Mouse (Mus musculus) yolk sac, embryonic 10.5 days (tissue): Measurements from ENCODE around the gene Ddx3x.
"Not testable (repeated sequence)": the region's sequence is repeated elsewhere in the genome, so short reads cannot be mapped to it uniquely, and the experiment has no call there.

ENCODE experiments used
- DNase-seq: peaks from one replicate; pipeline ENCODE4 v3.0.0-alpha.2; 2017; ENCODE audit warnings: low spot score

Gene Ddx3x

DNA sequence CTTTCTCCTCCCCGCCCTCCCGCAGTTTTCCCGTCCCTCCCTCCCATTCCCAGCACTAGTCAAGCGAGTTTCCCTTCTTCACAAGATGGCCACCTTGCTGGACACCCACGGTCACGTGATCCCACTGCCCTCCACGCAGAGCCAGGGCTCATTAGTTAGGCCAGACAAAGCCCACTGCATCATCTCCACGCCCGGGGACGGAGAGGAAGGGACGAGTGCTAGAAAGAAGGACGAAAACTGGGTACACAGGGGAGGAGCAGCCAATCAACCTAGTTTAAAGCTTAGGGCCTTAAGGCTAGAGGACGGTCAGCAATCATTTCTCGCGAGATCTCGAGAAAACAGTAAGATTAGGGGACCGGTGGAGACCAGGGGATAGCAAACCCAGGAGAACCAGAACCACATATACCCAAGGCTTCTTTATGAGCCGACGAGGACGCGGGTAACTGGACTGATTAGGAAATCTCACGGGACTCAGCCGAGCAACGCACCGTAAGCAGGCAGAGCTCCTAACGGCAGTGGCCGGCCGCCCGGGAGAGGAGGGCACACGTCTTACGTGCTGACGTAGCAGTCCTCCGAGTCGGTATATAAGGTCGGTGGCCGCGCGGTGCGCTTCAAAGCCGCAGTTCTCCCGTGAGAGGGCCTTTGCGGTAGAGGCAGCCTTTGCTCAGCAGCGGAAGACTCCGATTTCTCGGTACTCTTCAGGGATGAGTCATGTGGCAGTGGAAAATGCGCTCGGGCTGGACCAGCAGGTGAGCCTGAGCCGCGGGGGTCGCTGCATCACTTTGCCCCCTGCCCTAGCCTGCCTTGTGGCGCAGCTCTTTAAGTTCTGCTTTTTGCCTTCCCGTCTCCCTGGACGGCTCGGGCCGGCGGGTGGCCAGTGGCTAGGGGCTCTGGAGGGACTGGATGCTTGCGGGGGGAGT is at the start of gene Ddx3x:
Ddx3x (plus strand) TSS at position 562 of the 920 bp plus-strand sequence.
- DNase-seq: peak; percentile 92

DNA sequence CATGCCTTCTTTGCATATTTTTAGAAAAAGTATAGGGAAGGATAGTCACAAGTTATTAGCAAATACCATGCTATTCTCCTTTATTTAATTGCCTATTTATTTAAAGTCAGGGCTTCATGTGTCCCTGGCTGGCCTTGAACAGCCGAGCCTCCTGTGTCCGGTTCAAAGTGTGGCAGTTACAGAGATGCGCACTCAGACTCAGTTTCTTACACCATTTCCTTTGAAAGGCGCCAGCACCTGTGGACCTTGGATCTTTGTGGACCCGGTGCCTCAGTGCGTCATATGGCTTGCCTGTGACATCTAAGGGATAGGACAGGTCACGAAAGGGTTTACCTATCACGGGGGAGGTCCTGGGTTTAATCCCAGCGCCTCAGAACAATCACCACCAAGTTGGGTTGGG is 49.5 kb upstream of the Ddx3x start:
- DNase-seq: peak; percentile 43

DNA sequence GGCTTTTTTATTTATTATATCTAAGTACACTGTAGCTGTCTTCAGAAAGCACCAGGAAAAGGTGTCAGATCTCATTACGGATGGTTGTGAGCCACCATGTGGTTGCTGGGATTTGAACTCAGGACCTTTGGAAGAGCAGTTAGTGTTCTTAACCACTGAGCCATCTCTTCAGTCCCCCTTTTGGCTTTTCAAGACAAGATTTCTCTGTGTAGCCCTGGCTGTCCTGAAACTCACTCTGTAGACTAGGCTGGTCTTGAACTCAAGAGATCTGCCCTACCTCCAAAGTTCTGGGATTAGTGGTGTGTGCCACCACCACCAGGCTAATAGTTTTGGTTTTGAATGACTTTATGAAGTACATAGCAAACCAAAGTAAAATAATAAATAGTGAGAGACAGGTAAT is 47.9 kb upstream of the Ddx3x start:
- not testable (repeated sequence) for DNase-seq

DNA sequence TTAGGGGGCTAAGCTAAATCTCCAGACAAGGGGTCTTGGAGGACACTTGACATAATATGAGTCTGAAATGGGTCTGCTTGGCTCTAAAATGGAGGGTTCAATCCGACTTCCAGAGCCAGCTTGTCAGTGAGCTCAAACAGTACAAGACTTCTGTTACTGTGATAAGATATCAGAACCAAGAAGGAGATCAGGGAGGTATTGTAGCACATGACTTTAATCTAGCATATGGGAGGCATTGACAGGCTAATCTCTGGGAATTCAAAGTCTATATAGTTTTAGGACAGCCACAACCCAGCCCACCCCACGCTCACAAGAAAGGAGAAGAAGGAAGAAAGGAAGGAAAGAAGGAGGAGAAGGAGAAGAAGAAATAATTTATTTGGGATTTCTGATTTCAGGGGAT is 47.1 kb upstream of the Ddx3x start:
- DNase-seq: no peak

DNA sequence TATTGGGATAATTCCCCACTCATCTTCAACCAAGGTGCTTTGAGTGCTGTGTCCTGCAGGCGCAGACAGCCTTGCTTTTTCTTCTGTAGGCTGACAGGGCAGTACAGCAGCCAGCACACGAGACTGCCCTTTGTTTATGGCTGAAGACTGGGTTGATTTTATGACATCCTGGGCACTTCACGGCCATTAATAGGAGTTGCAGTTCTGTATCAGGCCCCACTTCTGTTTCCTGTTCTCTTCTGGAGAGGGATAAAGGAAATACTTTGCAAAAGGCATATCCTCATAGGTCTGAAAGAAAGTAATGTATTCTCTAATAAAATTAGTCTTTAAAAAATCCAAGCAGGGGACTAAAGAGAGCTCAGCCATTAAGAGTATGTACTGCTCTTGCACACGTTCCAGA is 46.1 kb upstream of the Ddx3x start:
- no peak for DNase-seq

DNA sequence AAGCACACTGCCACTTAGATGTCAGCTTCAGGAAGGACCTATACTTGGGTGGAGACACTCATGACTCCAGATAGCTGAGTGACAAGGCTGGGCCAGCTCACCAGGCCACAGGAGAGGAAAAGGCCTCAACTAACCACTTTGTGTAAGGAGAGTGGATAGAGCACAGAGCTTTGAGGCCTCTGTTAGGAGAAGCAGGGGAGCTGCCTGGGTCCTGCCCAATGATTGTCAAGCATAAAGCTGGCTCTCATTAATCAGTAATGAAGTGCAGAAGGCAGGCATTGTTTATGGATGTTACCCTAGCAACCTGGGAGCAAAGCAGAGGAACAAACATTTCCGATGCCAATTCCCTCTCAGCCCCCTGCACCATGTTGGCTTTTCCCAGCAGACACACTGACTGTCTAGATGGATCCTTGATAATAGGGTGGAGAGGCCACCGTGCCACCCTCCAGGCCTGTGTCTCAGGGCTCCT is 44.6 kb upstream of the Ddx3x start:
- DNase-seq: peak; percentile 19

DNA sequence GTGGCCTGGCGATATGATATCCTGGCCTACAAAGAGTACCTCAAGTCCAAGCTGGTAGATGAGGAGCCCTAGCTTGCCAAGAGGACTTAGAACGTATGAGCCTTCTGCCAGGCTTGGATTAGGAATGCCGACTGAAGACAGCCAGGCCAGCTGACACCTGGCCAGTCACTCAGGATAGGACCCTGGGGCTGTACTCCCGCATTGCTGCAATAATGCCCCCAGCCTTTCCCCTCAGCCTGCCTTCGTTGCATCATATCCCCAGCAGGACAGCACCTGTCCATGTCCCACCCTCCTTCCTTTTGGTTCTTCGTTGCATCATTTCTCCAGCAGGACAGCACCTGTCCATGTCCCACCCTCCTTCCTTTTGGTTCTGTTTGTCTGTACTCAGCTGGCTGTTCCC is 41.3 kb upstream of the Ddx3x start:
- no peak for DNase-seq

DNA sequence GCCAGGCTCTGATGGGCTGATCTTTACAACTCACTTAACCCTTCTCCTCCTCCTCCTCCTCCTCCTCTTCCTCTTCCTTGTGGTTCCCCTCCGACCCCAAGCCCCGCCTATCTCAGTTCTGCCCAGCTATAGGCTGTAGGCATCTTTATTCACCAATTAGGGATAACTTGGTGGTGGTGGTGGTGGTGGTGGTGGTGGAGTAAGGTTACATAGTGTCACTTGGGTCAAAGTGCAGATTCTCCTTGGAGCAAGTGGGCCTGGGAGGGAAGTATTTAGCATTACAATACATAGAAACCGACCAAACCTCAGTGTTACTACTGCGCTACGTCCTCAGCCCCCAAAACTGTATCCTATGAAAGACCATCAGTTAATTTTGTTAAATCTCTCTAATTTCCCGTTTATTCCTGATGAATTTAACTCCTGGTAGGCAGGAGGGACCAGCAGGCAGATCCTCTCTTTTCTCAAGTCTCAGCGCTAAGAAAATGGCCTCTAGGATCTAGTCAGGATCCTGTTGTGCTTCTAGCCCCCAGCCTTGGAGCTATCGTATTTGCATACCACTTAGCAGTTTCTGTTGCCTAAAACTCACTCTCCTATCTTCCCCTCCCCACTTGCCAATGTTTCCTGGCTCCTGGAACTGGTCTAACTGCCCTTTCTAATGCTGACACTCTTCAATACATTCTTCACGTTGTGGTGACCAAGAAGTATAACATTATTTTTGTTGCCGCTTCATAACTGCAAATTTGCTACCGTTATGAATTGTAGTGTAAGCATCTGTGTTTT is 39.9 kb upstream of the Ddx3x start:
- peak; percentile 27 for DNase-seq

DNA sequence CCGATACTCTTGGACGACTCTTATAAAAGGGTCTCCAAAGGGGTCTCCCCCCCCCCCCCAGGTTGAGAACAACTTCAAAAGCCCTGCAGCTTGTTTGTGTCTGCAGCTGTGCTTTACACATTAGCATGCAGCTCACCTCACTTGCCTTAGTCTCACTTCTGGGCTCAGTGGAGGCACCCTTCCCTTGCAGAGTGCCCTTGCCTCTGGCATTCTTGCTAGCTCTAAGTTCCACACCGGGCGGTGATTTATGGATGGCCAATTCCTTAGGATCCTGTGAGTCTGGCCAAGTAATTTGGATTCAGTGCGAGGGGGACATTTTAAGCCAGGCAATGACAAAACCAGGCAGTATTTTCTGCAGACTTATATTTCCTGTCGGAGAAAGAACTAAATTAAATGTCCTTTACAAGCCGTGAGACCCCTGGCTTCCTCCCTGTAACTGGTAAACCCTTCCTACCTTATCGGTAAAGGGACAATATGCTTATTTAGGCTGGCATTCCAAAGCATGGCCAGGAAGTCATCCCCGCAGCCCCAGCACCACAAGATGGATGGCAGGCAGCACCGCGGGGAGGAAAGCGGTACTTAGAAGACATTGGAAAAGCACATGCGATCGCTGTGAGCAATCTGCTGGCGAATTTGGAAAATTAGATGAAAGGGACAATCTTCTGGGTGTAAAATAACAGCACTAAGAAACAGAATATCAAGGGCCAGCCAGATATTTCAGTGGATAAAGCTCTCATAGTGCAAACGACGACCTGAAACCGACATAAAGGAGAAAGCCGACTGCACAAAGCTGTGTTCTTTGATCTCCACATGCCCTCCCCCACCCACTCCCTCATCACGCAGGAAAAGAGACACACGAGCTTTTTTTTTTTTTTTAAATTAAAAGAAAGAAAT is 39.1 kb upstream of the Ddx3x start:
- peak; percentile 14 for DNase-seq

DNA sequence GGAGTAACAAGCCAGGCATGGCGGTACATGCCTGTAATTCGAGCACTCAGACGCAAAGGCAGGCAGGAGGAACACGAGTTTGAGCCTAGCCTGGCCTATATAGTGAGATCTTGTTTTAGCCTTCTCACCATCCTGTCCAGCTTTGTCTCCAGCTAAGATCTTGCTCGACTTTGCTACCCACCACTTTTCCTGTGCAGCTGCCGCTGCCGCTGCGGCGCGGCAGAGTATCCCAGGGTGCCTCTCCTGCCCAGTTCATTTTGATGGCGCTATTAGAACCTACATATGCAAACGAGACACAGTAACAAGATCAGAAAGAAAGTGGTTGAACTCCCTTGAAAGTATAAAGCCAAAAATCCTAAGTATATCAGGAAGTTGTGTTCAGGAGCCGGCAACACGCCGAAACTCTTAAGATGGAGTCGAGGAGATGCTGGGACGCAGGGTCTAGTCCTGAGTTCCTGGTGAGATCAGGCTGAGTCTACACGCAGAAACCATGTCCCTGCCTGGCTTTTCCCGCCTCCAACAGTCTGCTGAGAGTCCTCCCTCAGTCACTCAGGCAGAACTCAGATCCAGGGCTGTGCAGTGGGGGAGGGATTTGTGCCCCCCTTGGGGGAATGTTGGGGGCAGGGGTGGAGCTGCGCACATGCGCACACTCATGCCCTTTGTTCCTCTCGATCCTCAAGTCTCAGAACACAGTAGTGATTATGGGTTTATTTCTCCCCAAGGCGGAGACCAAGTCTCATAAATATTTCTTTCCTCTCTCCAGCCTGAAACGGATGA is 38.3 kb upstream of the Ddx3x start:
- DNase-seq: peak; percentile 82

DNA sequence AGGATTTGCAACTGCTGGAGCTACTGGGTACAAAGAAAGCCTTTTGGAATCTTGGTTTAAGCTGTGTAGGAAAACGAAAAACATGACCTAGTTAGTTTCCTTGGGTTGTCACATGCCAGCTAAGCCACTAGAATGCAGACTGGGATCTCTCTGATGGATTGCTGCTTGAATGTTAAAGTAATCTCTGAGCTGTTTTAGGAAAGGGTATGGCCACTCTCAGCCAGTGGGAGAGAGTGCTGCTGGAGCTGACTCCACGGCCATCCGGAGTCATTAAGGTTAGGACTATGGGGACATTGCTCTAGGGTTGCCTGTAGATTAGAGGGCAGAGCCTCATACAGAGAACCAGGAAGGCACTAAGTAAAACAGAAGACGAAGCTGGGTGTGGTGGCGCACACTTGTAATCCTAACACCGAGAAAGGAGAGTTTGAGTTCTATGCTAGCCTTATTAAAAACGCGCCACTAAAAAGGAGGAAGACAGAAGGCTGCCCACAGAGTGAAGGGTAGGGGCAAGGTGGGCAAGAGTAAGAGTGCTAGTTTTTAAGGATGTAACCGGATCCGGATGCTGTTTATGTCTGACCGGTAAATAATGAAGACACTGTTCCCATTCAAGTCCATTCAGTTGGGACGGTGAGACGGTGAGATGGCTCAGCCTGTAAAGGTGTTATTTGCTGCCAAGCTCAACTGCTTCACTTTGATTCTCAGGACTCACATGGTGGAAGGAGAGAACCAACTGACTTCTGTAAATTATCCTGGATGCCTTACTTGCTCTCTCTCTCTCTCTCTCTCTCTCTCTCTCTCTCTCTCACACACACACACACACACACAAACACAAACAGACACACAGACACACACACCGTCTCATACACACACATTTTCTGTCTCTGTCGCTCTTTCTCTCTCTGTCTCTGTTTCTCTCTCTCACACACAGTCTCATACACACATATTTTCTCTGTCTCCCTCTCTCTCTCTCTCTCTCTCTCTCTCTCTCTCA is 37.3 kb upstream of the Ddx3x start:
- DNase-seq: peak; percentile 20

DNA sequence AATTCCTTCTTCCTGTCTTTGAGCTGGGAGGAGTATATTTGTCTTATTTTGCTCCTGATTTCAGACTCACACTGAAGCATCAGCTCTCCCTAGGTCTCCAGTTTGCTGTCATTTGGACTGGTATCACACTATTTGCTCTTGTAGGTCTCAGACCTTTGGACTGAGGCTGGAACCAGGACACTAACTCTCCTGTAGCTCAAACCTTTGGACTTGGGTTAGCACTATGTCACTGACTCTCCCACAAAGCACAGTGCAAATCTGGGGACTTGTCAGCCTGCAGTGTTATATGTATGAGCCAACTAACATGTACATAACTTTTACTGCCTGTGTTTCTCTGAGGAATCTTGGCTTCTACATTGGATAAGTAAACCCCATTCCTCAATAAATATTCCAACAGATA is 36.2 kb upstream of the Ddx3x start:
- peak; percentile 48 for DNase-seq

DNA sequence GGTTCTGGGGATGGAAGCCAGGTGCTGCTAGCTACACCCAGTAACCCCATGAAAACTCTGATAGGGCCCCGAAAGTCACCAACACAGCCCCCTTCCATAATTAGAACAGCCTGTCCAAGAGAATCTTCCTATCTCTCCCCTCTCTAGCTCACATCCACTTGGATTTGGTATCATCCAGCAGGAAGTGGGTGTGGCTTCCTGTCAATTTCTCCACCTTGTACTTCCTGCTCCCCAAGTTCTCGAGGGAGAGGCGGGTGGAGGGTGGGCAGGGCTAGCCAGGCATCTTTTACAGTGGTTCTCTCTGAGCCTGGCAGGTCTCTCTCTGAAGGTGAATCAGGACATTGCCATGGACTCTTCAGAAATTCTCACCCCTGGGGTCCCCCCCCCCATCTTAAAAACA is 35.7 kb upstream of the Ddx3x start:
- no peak for DNase-seq

DNA sequence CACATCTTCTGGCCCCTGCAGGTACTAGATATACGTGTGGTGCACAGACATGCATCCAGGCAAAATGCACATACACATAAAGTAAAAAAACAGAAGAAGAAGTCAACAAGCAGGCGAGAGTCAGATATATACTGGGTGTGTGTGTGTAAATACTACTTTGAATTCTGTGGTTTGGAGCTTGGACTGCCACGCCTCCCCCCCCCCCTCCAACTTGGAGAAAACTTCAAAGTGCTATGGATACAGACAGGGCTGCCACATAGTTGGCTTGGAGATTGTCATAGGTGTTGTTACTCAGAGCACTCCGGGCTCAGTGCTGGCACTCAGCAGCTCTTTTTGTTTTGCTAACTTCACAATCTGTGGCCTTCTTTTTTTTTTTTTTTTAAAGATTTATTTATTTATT is 29.1 kb upstream of the Ddx3x start:
- no peak for DNase-seq

DNA sequence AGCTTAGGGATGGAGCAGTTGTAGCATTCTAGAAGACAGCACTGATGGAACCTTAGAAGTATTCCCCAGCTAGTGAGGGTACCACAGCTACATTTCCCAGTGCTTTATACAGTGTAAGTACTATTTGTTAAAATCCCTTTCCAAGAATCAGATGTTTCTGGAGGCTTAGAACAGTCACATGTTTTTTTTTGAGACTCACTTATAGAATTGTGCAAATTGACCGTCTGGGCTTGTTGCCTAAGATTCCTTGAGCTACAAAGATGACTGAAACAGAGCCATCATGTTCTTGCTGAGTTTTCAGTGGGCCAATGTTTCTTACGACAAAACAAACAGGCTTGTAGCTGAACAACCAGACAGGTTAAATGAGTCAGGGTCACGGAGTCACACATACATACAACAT is 26.5 kb upstream of the Ddx3x start:
- DNase-seq: peak; percentile 38

DNA sequence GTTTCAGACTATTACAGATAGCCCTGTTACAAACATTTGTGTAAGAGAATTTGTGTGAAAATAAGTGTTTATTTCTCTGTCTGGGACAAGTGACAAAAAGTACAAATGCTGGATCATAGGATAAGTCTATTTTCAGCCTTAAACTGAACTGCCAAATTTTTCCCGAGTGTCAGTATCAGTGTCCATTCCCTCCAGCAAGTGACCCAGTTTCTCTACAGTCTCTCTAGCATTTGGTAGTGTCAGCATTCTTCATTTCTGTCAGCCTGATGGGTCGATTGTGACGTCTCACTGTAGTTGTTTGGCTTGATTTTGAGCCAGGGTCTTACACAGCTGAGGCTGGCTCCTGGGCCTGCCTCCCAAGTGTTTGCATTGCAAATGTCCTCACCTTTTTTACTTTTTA is 17.4 kb upstream of the Ddx3x start:
- DNase-seq: no peak

DNA sequence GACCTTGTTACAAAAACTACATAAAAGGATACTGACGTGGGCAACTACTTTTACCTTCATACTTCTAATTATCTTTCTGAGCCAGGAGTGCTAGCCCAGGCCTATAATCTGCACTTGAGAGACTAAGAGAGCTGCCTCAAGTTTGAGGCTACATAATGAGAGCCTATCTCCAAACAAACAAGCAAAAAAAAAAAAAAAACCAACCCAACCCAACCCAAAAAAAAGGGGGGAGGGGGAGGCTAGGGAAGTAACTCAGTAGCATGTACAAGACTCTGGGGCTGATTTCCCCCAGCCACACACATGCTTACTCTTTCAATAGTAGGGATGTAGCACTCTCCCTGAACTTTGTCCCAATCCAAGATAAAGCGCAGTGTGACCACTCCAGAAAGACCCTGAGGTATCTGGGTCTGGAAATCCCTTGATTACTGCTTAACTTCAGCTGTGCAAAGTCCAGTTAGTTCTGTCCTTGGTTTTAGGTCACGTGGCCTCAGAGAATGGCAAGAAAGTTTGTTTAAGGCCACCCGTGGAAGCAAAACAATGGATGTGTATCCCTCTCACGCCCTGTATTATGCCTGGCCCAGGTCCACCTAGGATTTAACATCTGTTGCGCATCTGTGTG is 5.1 kb upstream of the Ddx3x start:
- DNase-seq: peak; percentile 67

DNA sequence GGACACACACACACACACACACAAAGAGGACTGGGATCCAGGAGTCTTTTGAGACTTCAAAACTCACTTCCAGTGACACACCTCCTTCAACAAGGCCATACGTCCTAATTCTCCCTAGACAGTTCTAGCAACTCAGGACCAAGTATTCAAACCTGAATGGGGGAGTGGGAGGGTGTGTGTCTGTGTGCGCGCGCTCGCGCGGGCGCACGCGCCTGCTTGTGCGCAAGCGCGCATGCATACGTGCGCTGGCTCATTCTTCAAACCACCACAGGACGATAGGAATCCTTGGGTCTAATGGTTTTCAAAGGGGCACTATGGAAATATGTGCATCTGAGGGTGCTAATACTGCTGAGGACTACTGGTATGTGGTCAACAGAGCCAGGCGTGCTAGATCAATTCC is 1.8 kb upstream of the Ddx3x start:
- DNase-seq: no peak

DNA sequence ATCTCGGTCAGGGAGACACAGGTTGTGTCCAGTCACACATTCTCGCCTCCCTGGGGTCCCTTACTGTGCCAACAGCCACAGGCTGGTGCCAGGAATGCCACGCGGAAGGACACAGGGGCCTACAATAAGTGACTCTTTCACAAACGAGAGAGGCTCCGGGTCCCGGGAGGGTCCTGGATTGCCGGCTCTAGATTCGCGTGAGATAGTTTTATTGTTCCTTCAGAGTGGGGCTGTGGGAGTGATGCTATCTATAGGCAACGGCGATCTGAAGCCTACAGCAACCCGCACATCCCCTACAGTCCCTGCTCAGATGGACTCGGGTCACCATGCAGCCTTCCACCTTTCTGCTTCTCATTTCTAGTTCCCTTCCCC is 747 bp upstream of the Ddx3x start:
- no peak for DNase-seq
